Mouse (Mus musculus): Measurements from ENCODE around the gene Lta.

- no peak for TF ChIP-seq CTCF (IDR thresholded peaks at IDR 0.05; ENCODE audit: low read depth, low read length)
- TF ChIP-seq TAL1 (conservative IDR thresholded peaks at IDR 0.05; ENCODE audit: low read depth, low read length), result no peak
Measured at GRCm38 (mm10) chr17:35197126-35197525, 8.0 kb downstream of the Lta start.
